Mouse (Mus musculus) forebrain, embryonic 11.5 days (tissue): Measurements from ENCODE around the gene Nek8. TPM values are rescaled to one million over a fixed set of nuclear protein-coding genes. Genes with fewer than 3 reads are reported as not detected.

Experiments
- ATAC-seq: fragments of 200-750 bp; cut with Nextera tagmentation; replicated peaks from 2 replicates; pipeline ENCODE4 v1.8.0; 2017; ENCODE audit warnings: moderate TSS enrichment; ENCODE audit not compliant: low FRiP score
- DNase-seq: peaks from one replicate; pipeline ENCODE4 v3.0.0-alpha.2; 2017; ENCODE audit warnings: low spot score
- H3K27ac ChIP-seq: fragments of 300-500 bp; sonication (generic); 2 replicates; pipeline ENCODE4 v1.5.1; 2014; ENCODE audit warnings: low read depth, low read length
- H3K27me3 ChIP-seq: fragments of 300-500 bp; sonication (generic); 2 replicates; pipeline ENCODE4 v1.6.1; 2014; ENCODE audit warnings: mild to moderate bottlenecking, low read length, mixed read lengths; ENCODE audit not compliant: control insufficient read depth, insufficient read depth
- H3K36me3 ChIP-seq: fragments of 300-500 bp; sonication (generic); 2 replicates; pipeline ENCODE4 v1.6.1; 2014; ENCODE audit warnings: mild to moderate bottlenecking, low read length, moderate library complexity, mixed read lengths; ENCODE audit not compliant: control insufficient read depth, insufficient read depth
- H3K4me1 ChIP-seq: fragments of 300-500 bp; sonication (generic); replicated peaks from 2 replicates; pipeline ENCODE4 v1.6.1; 2014; ENCODE audit warnings: low read length, mixed read lengths; ENCODE audit not compliant: control insufficient read depth, insufficient read depth
- H3K4me2 ChIP-seq: fragments of 300-500 bp; sonication (generic); 2 replicates; pipeline ENCODE4 v1.6.1; 2014; ENCODE audit warnings: low read depth, mild to moderate bottlenecking, low read length, moderate library complexity, mixed read lengths; ENCODE audit not compliant: severe bottlenecking
- H3K4me3 ChIP-seq: fragments of 300-500 bp; sonication (generic); 2 replicates; pipeline ENCODE4 v1.5.1; 2014; ENCODE audit warnings: low read depth, low read length
- H3K9ac ChIP-seq: fragments of 300-500 bp; sonication (generic); 2 replicates; pipeline ENCODE4 v1.6.1; 2014; ENCODE audit warnings: low read length
- H3K9me3 ChIP-seq: fragments of 300-500 bp; sonication (generic); 2 replicates; pipeline ENCODE4 v1.6.1; 2016; ENCODE audit warnings: low read length, mixed read lengths; ENCODE audit not compliant: control insufficient read depth
- WGBS: fragments of 180-500 bp; shearing (Covaris S2); extraction: QIAGEN DNeasy Blood & Tissue Kit; methylation state at CpG from one replicate; pipeline ENCODE4 v1.1.7; 2014; 5-methylcytosine and 5-hydroxymethylcytosine counted together
- polyA plus RNA-seq: library from polyadenylated mRNA; unstranded; fragments of >200 nt; fragmentation: Nextera tagmentation; extraction: Ambion mirVana; gene quantifications from 2 replicates; pipeline ENCODE4 v1.2.1, GENCODE M21; 2014

The Nek8 gene
- polyA plus RNA-seq, 1 experiment from 2014 or later: 9.6 TPM

DNA sequence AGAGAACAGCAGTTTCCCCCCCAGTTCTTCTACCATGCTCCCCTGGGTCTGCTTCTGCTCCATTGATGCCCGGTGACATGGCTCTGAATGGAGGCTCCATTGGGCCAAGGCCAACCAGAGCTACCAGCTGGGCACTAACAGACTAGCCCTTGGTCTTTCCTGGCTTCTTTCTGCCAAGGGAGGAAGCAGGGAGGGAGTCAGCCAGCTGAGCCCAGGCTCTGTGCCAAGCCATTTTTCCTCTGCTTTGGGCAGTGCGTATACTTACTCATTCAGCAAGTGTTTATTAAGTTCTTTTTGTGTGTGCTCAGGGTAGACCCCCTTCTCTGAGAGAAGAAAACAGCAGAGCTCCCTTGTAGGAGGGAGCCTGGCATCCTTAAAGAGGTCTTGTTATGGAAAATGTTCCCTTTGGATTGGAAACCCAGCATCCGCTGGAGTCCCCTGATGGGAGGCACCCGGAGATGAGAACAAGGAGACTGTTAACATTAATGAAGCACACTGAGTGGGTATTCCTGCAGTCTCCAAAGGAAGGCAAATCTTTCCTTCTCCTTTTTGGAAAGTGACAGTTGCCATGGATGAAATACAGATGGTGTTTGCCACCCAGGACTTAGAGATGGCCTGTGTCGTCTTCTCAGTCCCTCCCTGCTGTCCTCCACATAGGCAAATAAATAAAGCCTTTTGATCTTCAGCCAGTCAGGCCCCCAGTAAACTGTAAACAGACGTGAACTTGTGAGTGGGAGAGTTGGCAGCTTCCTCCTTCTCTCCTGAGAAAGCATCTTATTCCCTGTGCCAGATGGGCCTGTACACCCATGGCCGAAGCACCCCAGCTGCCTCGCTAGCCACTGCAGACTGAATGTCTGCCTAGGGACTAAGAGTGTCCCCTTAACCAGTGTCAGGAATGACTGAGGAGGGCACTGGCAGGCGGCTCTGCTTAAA, 23.9 kb downstream of the Nek8 start:
- Histone ChIP-seq H3K36me3 (peaks cover 8% of the 10 kb centered on the region; the same call in 1 of the 2 replicates), H3K27ac (no peak overlapping the region), H3K4me1 (no peaks in the 10 kb centered on the region), H3K9me3 (no peaks in the 10 kb centered on the region), H3K4me2 (no peak overlapping the region), H3K9ac (no peak overlapping the region), H3K27me3 (no peaks in the 10 kb centered on the region), H3K4me3 (no peak overlapping the region)
- DNase-seq: no peak
- ATAC-seq: no peak
- WGBS: 84% methylated on average over 9 of the region's 9 CpGs

GRCm38 (mm10) chr11:78151161-78151560, 25.3 kb downstream of the Nek8 start:
- peaks cover 8% of the 10 kb centered on the region; the same call in 1 of the 2 replicates for H3K36me3 ChIP-seq
- no peaks in the 10 kb centered on the region for H3K9me3 ChIP-seq
- no peak overlapping the region for H3K9ac ChIP-seq
- 28% methylated on average over 1 of the region's 1 CpGs for WGBS
- H3K27ac ChIP-seq: no peak overlapping the region
- ATAC-seq (no peak), DNase-seq (no peak)
- H3K27me3 ChIP-seq: no peaks in the 10 kb centered on the region
- no peak overlapping the region for H3K4me2 ChIP-seq
- no peaks in the 10 kb centered on the region for H3K4me1 ChIP-seq
- no peak overlapping the region for H3K4me3 ChIP-seq

DNA sequence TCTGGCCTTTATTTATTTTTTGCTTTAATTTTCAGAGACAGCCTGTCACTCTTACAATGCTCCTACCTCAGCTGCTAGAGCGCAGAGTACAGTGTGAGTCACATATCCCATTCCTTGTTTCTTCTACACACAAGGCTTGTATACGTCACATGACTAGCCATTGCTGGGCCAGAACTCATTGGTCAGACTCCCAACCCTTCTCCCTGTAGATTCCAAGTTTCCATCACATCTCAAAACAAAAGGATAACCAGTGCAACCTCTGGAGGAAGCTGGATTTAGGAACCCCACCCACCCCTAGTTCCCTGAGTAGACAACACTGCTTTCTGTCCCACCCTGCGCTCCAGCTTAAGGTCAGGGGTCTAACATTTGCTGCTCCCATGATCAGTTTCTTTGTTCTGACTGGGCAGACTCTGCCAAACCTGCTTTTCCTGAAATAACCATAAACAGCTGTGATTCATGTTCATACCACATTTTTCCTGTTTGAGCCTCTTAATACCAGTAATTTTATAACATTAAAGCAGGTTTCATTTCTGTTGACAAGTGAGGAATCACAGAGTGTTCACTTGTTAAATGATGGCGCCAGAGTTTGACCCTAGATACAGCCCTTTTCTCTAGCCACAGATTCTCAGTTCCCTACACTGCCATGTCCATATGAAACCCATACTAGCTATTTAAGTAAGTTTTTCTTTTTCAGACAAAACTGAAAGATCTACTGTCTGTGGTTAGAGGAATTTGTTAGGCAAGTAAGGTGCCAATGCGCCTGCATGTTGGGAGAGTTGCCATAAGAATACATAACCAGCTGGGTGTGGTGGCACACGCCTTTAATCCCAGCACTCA, 29.6 kb downstream of the Nek8 start:
- 90% methylated on average over 6 of the region's 6 CpGs for WGBS
- H3K36me3 ChIP-seq: peaks cover 12% of the 10 kb centered on the region
- no peaks in the 10 kb centered on the region for H3K27me3 ChIP-seq

GRCm38 (mm10) chr11:78146168-78146567, 30.3 kb downstream of the Nek8 start:
- H3K9me3 ChIP-seq: no peaks in the 10 kb centered on the region
- peaks cover 12% of the 10 kb centered on the region for H3K36me3 ChIP-seq
- no peak overlapping the region for H3K27ac ChIP-seq
- WGBS: 90% methylated on average over 5 of the region's 5 CpGs
- no peak overlapping the region for H3K9ac ChIP-seq
- ATAC-seq (no peak), DNase-seq (no peak)
- no peaks in the 10 kb centered on the region for H3K27me3 ChIP-seq
- no peak overlapping the region for H3K4me3 ChIP-seq
- H3K4me1 ChIP-seq: no peaks in the 10 kb centered on the region
- H3K4me2 ChIP-seq: no peak overlapping the region

More for the DNA sequence above, 29.6 kb downstream of the Nek8 start:
- Histone ChIP-seq H3K9me3 (no peaks in the 10 kb centered on the region), H3K27ac (no peak overlapping the region), H3K4me3 (no peak overlapping the region), H3K9ac (no peak overlapping the region), H3K4me1 (no peaks in the 10 kb centered on the region), H3K4me2 (no peak overlapping the region)
- no peak for DNase-seq
- ATAC-seq: no peak

DNA sequence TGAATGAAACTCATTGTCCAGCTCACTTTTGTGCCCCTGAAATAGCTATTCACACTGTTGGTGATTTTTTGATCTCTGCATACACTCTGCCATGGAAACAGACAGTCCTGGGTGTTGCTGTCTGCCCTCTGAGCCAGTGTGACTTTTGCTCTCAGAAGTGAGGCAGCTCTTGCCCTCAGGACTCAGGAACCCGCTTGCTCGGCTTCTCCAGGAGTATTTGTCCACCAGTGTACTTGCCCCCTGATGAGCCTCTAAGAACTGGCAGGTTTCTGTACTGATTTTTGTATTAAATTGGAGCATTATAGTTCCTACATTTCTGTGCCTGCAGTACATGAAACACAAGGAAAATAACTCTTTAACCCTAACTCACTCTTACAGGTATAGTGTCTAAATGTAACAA, 33.0 kb downstream of the Nek8 start:
- Histone ChIP-seq H3K27me3 (no peaks in the 10 kb centered on the region), H3K27ac (no peak overlapping the region), H3K36me3 (peaks cover 9% of the 10 kb centered on the region), H3K9ac (no peak overlapping the region), H3K4me2 (no peak overlapping the region), H3K4me1 (no peaks in the 10 kb centered on the region), H3K4me3 (no peak overlapping the region), H3K9me3 (no peaks in the 10 kb centered on the region)
- DNase-seq: no peak
- WGBS: 83% methylated on average over 2 of the region's 2 CpGs
- ATAC-seq: no peak

DNA sequence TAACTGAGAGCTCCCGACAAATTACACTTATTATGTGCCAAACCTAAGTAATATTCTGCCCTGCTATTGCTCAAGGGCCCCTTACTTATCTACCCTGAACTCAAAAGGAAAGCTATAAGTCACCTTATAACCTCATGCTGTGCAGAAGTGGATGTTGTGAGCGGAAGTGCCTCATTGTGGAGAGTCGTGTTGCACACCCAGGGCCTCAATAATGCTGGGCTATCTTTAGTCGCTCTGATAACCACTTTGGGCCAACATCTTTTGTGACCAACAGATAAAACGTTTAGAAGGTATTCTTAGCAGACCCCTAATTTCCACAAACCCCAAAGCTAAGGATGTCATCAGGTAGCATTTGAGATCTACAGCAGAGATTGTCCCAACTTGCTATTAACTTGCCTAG, 35.8 kb downstream of the Nek8 start:
- H3K4me2 ChIP-seq: no peak overlapping the region
- ATAC-seq: no peak
- no peaks in the 10 kb centered on the region for H3K9me3 ChIP-seq
- no peak overlapping the region for H3K9ac ChIP-seq
- DNase-seq: no peak
- no peaks in the 10 kb centered on the region for H3K4me1 ChIP-seq
- no peak overlapping the region for H3K27ac ChIP-seq
- peaks cover 9% of the 10 kb centered on the region for H3K36me3 ChIP-seq
- WGBS: 87% methylated on average over 5 of the region's 5 CpGs
- no peak overlapping the region for H3K4me3 ChIP-seq
- H3K27me3 ChIP-seq: no peaks in the 10 kb centered on the region

DNA sequence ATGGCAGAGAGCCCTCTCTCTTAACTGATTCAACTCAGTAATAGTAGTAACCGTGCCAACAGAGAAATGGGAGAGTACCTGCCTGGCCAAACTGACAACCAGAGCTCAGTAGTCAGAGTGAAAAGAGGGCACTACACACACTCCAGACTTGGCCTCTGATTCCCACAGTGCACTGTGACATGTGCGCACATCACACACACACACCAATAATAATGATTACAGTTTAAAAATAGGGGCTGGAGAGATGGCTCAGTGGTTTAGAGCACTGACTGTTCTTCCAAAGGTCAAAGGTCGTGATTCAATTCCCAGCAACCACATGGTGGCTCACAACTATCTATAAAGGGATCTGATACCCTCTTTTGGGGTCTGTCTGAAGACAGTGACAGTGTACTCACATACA, 38.5 kb downstream of the Nek8 start:
- no peaks in the 10 kb centered on the region for H3K27me3 ChIP-seq
- DNase-seq (no peak), ATAC-seq (no peak)
- no peaks in the 10 kb centered on the region for H3K36me3 ChIP-seq
- no peak overlapping the region for H3K4me2 ChIP-seq
- H3K9ac ChIP-seq: no peak overlapping the region
- no peaks in the 10 kb centered on the region for H3K9me3 ChIP-seq
- H3K27ac ChIP-seq: no peak overlapping the region
- no peak overlapping the region for H3K4me3 ChIP-seq
- WGBS: 91% methylated on average over 3 of the region's 3 CpGs
- H3K4me1 ChIP-seq: no peaks in the 10 kb centered on the region

DNA sequence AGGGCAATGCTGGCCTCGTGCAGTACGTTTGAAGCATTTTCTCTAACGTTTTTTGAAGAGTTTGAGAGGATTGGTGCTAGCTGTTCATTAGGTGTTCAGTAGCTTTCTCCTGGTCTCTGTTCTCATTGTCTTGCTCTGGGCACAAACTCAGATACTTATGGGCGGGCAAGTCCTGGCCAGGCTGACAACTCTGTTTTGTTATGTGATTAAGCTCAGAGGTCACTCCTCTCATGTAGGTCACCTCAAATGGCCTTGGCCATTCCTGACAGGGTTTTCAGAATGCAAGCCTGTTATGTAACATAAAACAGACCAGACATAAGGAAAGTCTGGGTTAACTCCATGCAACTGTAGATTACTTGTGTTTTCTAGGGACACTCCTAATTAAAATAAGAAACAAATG, 38.9 kb downstream of the Nek8 start:
- 83% methylated on average over 4 of the region's 4 CpGs for WGBS
- Histone ChIP-seq H3K4me2 (no peak overlapping the region), H3K4me3 (no peak overlapping the region), H3K27ac (no peak overlapping the region), H3K4me1 (no peaks in the 10 kb centered on the region), H3K9ac (no peak overlapping the region), H3K9me3 (no peaks in the 10 kb centered on the region), H3K36me3 (no peaks in the 10 kb centered on the region), H3K27me3 (no peaks in the 10 kb centered on the region)
- no peak for ATAC-seq
- no peak for DNase-seq
